Mouse (Mus musculus) spleen, postnatal 14 days (tissue): ENCODE measurements around the gene Actr5.
A peak's percentile ranks its signal among the peaks of the same experiment; 100 is the strongest.

Experiments
- DNase-seq, 2 experiments: peaks; one replicate each; pipeline ENCODE4 v3.0.0; 2021 to 2022; ENCODE audit warnings: low spot score in 2 of 2

The Actr5 gene

DNA sequence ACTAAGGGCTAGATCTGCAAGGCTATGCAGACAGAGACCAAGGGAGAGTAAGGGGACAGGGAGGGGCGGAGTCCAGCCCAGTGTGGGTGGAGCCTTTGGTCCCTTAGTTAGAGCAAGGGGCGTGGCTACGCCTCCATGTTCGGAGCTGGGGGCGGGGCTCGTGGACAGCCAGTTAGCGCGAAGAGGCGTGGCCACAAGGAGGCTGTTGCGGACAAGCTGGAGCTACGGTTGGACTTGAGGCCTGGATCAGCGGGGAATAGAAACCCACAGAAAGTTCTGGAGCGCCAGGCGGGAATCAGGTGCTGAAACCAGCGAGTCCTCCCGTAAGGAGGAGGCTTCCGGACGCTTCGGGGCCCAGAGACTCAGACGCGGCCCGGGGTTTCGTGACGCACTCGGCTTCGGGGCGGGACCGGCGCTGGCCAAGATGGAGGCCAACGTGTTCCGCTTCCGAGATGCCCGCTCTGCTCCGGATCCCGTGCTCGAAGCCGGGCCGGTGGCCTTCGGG, at the start of gene Actr5:
Gene Actr5 (plus strand): TSS at position 171 of the 505 bp plus-strand sequence.
- peak; percentile 83 to 89 for DNase-seq

DNA sequence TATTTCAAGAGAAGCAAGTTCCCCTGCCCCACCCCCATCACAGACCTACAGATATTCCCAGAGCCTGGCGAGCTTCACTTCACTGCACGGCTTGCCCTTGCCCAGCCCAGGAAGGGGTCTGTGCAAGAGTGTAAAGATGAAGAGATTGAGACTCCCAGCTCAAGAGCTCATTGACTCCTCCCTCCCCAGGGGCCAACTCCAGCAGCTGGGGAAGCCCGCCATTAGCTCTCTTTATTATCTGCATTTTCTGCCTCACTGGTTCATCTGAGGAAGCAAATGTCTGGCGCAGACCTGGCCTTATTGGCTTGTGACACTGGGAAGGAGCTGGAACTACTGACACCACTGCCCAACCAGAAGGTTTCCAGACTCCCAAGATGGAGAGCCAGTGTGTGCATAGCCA, 44.7 kb upstream of the Actr5 start:
- DNase-seq, result no peak

DNA sequence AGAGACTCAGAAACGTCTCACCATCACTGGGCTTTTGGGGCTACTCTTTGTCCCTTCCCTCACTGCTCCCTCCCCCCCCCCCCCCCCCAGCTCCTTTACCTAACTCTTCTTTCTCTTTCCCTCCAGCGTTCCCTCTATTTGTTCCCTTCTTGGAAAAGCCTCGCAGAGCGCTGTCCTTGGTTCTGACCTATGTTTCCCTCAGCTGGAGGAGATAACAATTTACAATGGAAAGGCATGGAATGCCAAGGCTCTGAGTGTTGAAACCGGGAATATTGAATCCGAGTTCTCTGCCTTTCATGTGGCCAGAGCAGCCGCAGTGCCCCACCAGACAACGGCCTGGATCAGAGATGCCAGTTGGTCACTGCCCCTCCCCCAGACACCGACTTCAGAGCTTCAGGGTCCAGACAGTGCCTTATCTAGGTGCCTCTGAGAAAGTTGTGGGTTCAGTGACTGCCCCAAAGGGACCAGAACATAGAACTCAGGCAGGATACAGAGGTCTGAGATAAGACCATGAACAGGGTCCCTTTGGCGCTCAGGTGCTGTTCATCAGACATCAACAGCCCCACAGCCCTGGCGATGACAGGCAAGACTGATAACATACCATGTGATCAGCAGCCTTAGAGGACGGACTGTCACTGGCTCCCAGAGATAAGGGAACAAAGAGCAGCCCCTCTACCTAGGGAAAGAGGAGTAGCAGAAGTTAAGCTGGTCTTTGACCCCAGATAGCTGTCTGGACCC, 39.9 kb upstream of the Actr5 start:
- DNase-seq, result no peak

DNA sequence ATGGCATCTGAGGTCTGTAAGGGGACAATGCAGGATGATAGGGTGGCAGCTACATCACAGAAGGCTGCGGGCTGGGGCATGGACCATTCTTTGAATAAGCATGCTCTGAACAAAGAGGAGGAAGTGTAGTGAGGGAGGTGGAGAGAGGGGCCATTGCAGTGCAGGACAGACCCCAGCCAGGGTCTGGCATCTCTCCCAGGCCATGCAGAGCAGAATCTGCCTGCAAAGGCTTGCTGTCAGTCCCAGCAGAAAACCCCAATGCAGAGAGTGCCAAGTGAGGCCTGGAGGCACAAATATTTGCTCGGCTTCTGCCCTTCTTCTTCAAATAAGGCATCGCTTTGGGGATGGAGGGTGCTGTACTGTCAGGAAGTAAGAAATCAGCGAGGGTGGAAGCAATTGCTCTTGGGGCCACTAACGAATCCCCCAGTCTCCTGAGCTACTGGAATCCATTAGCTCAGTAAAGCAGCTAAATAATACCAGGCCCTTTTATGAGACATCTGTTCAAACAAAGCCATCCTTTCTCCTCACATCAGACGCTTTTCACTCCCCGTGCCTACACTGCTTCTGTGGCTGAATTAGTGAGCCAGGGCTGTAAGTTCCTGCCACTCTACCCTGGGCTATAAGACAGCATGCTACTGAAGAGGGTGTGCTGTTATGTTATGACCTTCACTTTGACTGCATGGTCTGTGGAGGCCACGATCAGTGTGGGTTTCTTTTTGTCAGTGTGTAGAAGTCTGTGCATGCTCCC, 36.0 kb upstream of the Actr5 start:
- no peak for DNase-seq

DNA sequence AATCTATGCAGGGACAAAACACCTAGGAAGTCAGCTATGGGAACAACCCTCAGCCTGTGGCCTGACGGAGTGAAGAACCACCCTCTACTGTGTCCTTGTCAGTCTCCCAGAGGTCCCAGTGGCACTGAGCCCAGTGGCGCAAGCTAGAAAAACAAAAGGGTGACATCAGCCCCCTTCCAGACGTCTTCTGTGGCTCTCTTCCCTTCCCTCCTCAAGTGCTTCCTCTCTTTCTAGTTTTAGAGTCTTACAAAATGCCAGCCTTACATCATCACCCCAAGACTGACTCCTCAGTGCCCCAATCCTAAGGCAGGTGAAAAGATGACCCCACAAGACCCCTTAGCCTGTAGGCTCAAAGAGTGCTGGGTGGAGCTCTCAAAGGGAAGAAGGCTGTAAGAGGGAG, 34.2 kb upstream of the Actr5 start:
- DNase-seq, result no peak

DNA sequence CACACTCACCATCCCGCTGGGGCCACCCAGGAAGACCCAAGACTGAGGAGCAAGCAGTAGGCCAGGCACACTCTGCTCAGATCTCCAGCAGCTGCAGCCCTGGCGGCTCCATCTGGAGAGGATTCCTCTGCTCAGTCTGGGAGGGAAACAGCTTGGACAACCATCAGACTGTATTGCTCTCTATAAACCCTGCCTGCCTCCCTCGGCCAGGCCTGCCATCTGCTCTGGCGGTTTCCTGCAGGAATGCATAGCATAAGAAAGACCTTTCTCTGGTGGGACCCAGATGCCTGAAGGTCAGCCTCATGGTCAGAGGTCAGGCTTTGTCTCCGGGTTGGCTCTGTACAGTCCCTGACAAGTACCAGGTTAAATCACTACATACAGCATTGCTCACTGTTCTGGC, 33.4 kb upstream of the Actr5 start:
- no peak for DNase-seq

DNA sequence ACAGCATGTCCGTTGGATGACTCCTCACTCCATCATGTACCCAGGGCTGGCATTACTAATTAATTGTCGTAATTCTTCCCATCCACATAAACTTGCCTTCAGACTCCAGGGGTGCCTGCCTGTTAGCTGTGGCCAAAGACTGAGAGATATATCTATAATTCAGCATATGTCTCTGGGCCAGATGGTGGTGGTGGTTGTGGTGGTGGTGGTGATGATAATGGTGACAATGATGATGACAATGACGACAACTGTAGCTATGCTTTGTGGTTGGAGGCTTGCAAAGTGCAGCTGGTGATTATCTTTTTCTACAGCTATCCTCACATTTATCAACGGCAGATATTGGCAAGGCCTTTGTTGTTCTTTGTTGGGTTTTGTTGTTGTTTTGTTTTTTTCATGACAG, 31.3 kb upstream of the Actr5 start:
- no peak for DNase-seq

DNA sequence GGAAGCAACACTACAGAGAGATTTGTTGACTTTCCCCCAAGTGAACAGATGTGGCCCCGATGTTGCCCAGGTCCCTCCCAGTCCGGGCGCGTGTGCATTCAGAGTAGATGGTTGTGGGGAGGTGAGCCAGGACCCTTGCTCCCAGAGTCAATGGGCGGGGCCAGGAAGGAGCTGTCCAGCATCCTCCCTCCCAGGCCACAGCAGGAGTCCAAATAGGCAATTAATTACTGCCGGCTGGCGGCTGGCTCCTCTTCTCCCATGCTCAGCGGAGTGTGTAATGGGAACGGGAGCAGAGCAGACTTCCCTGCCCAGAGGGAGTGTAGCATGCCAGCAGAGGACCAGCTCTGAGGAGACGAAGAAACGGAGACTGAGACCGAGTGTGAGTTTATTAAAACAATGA, 29.6 kb upstream of the Actr5 start:
- no peak for DNase-seq

DNA sequence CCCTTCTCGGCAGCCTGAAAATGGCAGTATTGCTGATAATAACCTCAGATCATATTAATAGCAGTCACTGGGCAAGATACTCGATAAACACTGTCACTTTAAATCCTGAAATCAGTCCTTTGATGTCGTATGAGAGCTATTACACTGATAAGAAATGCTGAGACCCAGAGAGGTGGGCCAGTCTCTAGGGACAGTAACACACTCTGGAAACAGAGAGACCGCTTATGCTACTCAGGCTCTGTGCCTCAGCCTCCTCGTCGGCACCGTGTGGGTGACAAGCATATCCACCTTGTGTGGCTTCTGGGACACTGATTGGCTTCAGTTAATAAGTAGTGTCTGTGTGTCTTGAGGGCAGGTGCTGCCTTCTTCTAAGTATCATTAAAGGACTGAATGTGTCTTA, 29.1 kb upstream of the Actr5 start:
- DNase-seq, result no peak

DNA sequence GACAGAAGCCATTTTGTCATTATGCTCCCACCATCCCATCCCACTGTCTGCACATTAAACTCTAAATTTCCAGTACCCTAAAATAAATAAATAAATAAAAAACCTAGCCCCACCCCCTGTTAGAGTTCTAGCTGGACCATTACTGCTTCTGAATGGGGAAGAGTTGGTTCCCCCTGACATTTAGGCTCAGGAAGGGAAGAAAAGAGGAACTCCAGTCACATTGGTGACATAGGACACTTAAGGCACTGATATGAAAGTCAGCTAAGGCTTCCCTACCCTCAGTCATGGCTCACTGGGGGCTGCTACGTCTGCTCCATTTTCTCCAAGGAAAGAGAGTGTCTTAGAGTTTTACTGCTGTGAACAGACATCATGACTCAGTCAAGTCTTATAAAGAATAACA, 27.9 kb upstream of the Actr5 start:
- DNase-seq, result no peak

DNA sequence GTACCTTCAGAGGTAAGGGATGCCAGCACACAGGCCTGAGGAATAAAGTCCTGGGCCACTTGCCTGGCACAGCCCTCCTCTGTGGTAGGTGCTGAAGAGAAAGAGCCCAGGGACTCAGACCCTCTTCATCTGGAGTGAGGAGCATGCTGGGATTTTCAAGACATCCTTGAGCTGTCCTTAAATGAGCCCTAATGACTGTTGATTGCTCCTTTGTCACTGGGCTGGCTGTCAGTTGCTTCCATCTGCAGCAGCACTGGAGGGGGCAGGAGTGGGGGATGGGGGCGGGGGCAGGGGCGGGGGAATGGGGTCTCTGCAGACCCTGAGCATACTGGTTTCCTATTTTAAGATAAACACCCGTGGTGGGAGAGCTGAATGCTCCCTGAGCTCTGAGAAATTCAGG, 24.2 kb upstream of the Actr5 start:
- no peak for DNase-seq

DNA sequence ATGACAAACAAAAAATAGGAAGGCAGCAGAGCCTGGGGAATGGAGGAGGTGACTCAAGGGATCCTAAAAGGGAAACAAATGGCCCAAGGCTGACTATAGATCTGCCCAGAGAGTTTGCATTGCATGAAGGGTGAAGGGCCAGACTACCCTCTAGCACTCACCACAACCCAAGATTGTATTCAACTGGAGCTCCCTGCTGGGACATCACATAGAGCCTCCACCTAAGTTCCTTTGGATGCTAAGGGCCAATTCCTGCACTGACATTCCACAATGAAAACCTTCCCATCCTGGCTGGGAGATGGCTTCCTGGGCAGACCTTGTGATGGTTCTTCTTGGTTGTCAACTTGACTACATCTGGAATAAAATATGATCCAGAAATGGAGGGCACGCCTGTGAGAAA, 23.4 kb upstream of the Actr5 start:
- DNase-seq, result no peak

DNA sequence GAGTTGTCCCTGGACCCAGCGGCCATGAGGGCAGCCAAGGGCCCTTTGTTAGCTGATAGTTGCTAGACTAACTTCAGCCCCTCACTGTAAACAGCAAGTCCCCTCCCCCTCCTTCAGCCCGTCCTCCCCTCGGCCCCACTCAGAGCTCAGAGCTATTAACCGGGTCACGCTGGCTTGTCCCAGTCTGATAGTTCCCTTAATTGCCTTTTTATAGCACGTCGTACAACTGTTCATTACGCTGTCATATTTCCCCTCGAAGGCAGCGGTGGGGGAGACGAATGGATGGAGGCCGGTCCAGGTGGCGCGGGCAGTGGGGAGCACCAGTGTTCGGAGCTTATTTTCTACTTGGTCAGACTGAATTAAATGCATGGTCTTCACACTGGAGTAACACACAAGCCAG, 22.0 kb upstream of the Actr5 start:
- no peak for DNase-seq

DNA sequence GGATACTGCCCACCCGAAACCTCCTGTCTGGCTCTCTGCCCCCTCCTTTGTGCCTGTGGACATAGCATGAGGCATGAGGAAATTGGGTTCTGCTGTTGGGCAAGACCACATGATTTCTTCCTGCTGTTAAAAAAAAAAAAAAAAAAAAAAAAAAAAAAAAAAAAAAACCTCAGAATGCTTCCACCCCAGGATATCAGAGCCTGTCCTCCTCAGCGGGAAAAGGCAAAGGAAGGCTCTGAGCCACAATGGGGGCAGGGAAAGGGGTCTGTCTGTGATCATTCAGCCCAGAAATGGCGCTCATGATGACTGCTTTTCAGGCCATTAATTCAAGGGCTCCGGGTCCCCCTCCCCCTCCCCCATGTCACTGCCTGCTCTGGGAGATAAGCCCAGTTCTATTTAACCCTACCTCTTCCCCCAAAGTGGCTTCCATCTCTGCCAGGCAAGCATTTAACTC, 18.1 kb upstream of the Actr5 start:
- DNase-seq, result no peak

DNA sequence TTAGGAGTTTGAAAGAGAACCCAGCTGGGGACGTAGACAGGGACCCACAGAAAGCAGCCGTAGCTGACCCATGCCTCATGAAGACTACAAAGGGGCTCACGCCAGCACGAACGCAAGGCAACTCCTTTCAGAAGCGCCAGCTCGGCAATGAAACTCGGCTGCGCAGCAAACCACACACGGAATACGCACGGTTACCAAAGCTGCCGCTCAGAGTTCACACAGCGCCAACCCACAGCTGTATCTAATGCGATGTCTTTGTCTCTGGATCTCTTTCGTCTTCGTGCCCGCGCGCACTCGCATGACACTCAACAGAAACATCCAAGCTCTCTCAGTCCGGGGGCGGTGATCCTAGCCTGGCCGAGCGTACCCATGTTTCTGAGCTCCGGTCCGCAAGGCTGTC, 15.0 kb upstream of the Actr5 start:
- DNase-seq, result no peak

DNA sequence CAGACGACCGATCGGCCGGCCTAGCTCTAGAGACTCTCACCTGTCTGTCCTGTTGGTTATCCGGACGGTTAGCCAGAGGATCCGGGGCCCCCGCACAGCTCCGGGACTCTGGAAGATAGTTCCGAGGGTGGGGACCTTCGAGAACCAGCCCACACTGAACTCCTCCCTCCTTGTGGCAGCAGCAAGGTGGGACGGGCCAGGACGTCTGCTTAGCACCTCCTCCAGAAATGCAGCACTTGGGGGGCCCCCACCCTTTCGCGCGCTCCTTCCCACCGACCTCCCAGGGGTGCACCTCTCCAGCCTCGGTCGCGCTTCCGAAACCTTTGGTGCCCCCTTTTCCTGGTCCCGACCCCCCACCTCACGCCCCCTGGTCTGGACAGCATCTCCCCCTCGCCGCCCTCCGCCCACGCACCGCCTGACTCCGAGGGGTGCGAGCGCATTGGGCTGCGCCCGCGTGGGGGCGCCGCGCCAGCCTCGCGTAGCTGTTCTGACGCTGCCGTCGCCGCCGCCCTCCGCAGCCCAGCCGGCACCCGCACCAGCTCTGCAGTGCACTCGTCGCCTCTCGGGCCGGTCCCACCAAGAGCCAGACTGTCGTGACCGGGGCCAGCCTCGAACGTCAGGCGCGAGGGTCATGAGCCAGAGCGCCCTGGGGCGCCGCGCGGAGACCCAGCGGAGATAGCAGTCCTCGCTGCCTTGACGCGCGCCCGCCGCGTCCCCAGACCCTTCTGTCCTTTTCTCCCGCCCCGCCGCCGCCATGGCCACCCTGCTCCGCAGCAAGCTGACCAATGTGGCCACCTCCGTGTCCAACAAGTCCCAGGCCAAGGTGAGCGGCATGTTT, 14.0 kb upstream of the Actr5 start, which contains the start of gene Slc32a1:
Gene Slc32a1 (plus strand): TSS at position 280 of the 838 bp plus-strand sequence.
- DNase-seq, result no peak

DNA sequence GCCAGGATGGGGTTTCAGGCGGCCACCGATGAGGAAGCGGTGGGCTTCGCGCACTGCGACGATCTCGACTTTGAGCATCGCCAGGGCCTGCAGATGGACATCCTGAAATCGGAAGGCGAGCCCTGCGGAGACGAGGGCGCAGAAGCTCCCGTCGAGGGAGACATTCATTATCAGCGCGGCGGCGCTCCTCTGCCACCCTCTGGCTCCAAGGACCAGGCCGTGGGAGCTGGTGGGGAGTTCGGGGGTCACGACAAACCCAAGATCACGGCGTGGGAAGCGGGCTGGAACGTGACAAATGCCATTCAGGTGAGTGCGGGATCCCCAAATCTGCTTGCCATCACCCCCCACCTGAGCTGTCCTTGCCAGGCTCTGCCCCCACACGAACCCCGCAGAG, 13.4 kb upstream of the Actr5 start:
- DNase-seq, result no peak

DNA sequence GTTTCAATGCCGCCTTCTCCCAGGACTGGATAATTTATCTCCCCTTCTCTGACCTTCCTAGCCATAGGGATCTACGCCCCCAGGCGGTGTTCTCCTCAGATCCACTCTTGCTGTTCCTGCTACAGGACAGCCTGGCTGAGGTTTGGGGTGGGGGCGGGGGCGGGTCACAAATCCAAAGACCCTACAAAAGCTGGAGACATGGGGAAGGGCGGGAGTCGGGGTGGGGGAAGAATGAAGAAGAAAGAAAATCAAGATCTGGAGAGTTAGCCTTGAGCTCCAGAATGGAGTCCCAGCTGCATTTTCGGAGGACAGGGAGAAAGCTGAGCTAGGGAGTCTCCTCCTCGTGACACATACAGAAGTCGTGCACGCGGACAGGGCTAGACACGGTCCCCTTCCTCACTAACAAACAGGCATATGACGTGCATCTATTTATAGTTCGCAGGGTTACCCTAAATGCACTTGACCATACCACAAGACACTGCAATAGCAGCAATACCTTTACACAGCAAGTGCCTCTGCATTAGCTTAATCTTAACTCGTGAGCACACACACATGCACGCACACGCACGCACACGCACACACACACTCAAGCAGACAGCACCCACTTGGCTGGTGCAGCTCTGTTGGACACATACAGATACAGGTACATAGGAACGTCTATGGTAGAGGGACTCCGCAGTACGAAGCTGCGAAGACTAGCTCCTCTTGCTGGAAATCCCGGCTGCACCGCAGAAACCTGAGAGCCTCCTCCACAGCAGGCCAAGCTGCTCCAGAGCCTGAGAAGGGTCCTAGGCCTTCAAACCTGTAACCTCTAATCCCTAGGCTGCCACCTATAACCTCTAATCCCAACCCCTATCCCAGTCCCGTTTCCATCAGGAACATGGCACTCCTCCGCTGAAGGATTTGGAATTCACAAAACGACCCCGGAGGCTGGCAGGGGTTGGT, 12.7 kb upstream of the Actr5 start:
- no peak for DNase-seq

DNA sequence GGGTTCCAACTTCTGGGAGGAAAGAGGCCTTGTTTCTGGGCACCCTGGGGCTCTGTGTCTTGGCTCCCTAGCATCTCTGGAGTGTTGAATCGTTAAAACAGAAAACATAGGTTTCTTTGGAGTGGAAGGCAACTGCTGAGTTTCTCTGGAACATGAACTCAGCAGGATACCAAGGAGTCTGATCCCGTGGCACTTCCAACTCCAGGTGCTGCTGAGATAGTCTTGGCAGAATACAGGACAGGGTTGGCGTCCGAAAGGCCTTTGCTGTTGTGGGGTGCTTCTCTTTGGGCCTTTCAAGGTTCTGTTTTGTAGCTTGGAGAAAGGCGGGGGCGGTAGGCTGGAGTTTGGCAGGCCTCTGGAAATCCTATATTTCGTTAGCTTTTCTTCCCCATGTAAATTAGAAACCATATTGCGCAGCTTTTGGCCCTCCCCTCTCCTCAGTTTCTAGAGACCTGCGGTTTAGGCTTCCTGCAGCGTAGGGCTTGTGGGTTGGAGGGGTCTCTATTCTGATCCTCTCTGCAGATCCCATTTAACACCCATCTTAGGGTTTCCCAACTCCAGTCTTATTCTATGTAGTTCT, 11.9 kb upstream of the Actr5 start:
- DNase-seq, result no peak

DNA sequence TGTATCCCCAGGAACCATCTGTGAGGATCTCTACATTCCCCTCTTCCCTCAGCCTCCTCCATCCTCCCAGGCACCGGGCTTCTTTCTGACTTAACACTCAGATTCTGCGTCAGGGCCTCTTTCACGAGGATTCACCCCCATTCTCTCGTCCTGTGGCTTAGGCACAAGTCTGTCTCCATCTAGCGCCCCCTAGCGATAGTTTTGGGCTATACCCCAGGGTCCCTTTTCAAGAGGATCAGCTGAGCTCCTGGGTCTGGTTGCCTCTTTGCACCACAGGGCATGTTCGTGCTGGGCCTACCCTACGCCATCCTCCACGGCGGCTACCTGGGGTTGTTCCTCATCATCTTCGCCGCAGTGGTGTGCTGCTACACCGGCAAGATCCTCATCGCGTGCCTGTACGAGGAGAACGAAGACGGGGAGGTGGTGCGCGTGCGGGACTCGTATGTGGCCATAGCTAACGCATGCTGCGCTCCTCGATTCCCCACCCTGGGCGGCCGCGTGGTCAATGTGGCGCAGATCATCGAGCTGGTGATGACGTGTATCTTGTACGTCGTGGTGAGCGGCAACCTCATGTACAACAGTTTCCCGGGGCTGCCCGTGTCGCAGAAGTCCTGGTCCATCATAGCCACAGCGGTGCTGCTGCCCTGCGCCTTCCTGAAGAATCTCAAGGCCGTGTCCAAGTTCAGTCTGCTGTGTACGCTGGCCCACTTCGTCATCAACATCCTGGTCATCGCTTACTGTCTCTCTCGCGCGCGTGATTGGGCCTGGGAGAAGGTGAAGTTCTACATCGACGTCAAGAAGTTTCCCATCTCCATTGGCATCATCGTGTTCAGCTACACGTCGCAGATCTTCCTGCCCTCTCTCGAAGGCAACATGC, 10.9 kb upstream of the Actr5 start:
- DNase-seq, result peak; percentile 47 to 56
